Mouse (Mus musculus) yolk sac, embryonic 10.5 days (tissue): Measurements from ENCODE around the gene Myl7.

Source experiments
- DNase-seq: peaks from one replicate; pipeline ENCODE4 v3.0.0-alpha.2; 2017; ENCODE audit warnings: low spot score

The Myl7 gene

GRCm38 (mm10) chr11:5862394-5863105 lies 36.0 kb downstream of the Myl7 start:
- peak; percentile 67 for DNase-seq

GRCm38 (mm10) chr11:5861678-5862393 lies 36.7 kb downstream of the Myl7 start, which contains the start of gene Aebp1:
Gene Aebp1 (plus strand): TSS chr11:5861947.
- DNase-seq: peak; percentile 71

- no peak for DNase-seq
These were observed 37.9 kb downstream of the Myl7 start for GRCm38 (mm10) chr11:5860639-5861038.

GRCm38 (mm10) chr11:5859883-5860550 lies 38.6 kb downstream of the Myl7 start:
- DNase-seq: no peak

- no peak for DNase-seq
These were observed 39.9 kb downstream of the Myl7 start for GRCm38 (mm10) chr11:5858723-5859122.

GRCm38 (mm10) chr11:5856479-5857130 lies 42.0 kb downstream of the Myl7 start:
- DNase-seq: no peak

- no peak for DNase-seq
These were observed 42.7 kb downstream of the Myl7 start for GRCm38 (mm10) chr11:5855902-5856301.

- no peak for DNase-seq
These were observed 43.1 kb downstream of the Myl7 start for GRCm38 (mm10) chr11:5855481-5855880.

- DNase-seq: no peak
These were observed 46.3 kb downstream of the Myl7 start for GRCm38 (mm10) chr11:5852314-5852713.

- no peak for DNase-seq
These were observed 47.4 kb downstream of the Myl7 start for GRCm38 (mm10) chr11:5851021-5851736.

GRCm38 (mm10) chr11:5850452-5850851 lies 48.1 kb downstream of the Myl7 start:
- DNase-seq: no peak

GRCm38 (mm10) chr11:5849316-5849715 lies 49.3 kb downstream of the Myl7 start:
- DNase-seq: no peak

- DNase-seq: no peak
These were observed 49.8 kb downstream of the Myl7 start for GRCm38 (mm10) chr11:5848741-5849140.

GRCm38 (mm10) chr11:5846639-5847345 lies 51.8 kb downstream of the Myl7 start:
- peak; percentile 36 for DNase-seq
